Mouse (Mus musculus) megakaryocyte, embryonic 14.5 days (primary cell): ENCODE measurements at regions not wholly inside any gene's neighbourhood (a gene's known extent, or its start where the extent isn't known, plus 50 kb on each side); places are given as distances from the start of the nearest gene placed in this dataset.

Experiments used
- FLI1 ChIP-seq: IDR thresholded peaks from 2 replicates; pipeline ENCODE4 v1.6.1; 2012; ENCODE audit warnings: low read length, inconsistent platforms, mixed read lengths
- GATA1 ChIP-seq: IDR thresholded peaks from 3 replicates; pipeline ENCODE4 v1.6.1; 2012; ENCODE audit warnings: mixed read lengths, low read length, inconsistent platforms, borderline replicate concordance

- TF ChIP-seq GATA1, result no peak
- no peak for TF ChIP-seq FLI1
Observed at GRCm38 (mm10) chr6:11796361-11796760, 110.9 kb downstream of the Ndufa4 start.
